Mouse (Mus musculus): ENCODE data around the gene Zfp697. TPM values are rescaled to one million over a fixed set of nuclear protein-coding genes. Genes with fewer than 3 reads are reported as not detected.
A peak's percentile ranks its signal among the peaks of the same experiment; 100 is the strongest.
"Not testable (repeated sequence)": the region's sequence is repeated elsewhere in the genome, so short reads cannot be mapped to it uniquely, and the experiment has no call there.

Gene Zfp697
- total RNA-seq, 4 experiments from 2014 or later = 5.8 to 9.4 (median 7.5) TPM

DNA sequence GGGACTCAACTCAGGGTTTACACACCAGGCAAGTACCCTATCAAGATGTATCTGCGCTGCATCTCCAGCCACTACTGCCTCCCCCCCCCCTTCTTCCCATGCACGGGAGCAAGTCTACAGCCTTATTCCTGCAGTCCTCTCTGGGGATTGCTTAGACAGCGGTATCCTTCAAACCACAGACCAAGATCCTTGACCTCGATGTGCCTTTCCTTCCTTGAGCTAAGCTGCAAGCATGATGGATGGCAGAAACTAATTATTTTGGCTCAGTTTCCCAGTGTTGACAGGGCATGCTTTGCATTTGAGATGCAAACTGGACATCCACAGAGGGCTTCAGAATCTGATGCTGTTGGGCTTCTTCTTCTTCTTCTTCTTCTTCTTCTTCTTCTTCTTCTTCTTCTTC lies 40.7 kb downstream of the Zfp697 start:
- no peak for DNase-seq

- no peak for DNase-seq
These were observed 44.5 kb downstream of the Zfp697 start for GRCm38 (mm10) chr3:98426749-98427148.

GRCm38 (mm10) chr3:98427260-98427599 lies 45.0 kb downstream of the Zfp697 start:
- DNase-seq = no peak

DNA sequence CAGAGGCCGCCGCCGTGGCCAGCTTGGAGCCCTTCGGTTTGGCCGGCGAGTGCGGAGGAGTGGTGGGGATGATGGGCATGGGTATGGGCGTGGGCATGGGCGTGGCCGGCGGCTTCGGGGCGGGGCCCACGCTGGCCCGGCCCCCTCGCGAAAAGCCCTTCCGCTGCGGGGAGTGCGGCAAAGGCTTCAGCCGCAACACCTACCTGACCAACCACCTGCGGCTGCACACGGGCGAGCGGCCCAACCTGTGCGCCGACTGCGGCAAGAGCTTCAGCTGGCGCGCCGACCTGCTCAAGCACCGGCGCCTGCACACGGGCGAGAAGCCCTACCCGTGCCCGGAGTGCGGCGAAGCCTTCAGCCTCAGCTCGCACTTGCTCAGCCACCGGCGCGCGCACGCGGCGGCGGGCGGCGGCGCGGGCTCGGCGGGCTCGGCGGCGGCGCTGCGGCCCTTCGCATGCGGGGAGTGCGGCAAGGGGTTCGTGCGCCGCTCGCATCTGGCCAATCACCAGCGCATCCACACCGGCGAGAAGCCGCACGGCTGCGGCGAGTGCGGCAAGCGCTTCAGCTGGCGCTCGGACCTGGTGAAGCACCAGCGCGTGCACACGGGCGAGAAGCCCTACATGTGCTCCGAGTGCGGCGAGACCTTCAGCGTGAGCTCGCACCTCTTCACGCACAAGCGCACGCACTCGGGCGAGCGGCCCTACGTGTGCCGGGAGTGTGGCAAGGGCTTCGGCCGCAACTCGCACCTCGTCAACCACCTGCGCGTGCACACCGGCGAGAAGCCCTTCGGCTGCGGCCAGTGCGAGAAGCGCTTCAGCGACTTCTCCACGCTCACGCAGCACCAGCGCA lies 45.6 kb downstream of the Zfp697 start:
- DNase-seq = peak; percentile 79

GRCm38 (mm10) chr3:98428449-98428775 lies 46.2 kb downstream of the Zfp697 start:
- DNase-seq = no peak

- no peak for DNase-seq
These were observed 46.8 kb downstream of the Zfp697 start for GRCm38 (mm10) chr3:98428928-98429525.

- DNase-seq = no peak
These were observed 52.0 kb downstream of the Zfp697 start for GRCm38 (mm10) chr3:98434088-98434816.

- DNase-seq = no peak
These were observed 52.8 kb downstream of the Zfp697 start for GRCm38 (mm10) chr3:98435030-98435429.

DNA sequence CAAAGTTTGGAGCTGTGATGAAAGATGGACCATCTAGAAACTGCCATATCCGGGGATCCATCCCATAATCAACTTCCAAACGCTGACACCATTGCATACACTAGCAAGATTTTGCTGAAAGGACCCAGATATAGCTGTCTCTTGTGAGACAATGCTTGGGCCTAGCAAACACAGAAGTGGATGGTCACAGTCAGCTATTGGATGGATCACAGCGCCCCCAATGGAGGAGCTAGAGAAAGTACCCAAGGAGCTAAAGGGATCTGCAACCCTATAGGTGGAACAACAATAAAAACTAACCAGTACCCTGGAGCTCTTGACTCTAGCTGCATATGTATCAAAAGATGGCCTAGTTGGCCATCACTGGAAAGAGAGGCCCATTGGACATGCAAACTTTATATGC lies 60.0 kb downstream of the Zfp697 start:
- DNase-seq = not testable (repeated sequence)

DNA sequence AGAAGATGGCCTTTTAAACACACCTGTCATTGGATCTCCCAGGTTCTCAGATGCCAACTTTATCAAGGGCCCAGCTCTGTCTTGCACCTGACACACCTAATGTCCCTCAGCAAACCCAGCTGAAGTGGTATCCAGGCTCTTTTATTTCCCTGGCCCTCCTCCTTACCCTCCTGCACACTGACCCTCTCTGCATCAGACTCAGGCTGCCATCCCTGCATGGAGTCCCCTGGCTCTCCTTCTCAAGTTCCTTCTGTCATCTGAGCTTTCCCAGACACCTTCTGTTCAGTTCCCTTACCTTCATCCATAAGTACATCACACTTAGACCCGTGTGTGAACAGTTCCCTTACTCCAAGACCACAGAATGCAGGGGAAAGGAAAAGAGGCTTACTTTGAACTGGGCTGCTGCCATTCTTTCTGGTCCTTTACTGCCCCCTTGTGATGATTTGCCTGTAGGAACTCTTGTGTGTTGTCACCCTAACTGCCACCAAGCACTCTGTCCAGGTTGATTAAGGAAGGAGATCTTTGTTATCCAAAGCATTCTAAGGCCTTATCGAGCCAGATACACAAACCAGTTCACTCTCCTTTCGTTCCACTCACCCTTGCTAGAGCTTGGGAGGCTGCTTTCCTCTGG lies 61.0 kb downstream of the Zfp697 start:
- not testable (repeated sequence) for DNase-seq

- DNase-seq = not testable (repeated sequence)
These were observed 61.7 kb downstream of the Zfp697 start for GRCm38 (mm10) chr3:98443924-98444323.

DNA sequence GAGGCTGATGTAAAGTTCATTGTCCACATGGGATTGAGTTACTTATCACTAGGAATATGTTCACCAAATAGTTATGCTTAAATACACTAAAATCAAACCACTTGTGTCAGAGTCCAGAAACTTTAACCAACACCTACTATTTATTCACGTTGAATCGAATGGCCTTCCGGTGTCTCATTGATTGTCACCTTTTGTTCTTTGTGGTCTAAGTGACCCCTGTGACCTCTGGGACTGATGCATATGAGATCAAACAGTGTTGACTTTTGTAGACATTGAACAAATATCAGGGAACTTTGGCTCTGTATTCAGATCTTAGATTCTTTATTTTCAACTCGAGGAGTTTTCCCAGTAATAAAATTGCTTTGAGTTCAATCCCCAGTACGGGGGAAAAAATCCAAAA lies 71.5 kb downstream of the Zfp697 start:
- DNase-seq = not testable (repeated sequence)

GRCm38 (mm10) chr3:98457026-98457425 lies 74.8 kb downstream of the Zfp697 start, which contains the start of gene Gm4450:
Gene Gm4450 (minus strand): TSS chr3:98457126.
- not testable (repeated sequence) for DNase-seq

DNA sequence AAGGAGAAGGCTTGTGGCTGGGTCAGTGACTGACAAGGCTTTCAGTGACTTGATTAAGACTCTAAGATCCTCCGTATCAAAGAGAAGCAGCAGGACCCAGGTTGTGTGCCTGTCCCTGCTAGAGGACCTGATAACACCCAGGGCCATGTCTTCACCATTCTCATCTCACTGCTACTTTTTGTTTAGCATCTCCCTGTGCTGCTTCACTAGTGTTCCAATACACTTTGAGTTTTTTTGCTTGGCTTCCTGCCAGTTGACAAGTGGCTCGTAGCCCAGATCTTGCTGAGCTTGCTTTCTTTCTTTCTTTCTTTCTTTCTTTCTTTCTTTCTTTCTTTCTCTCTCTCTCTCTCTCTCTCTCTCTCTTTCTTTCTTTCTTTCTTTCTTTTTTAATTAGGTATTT lies 87.1 kb downstream of the Zfp697 start:
- DNase-seq = not testable (repeated sequence)

GRCm38 (mm10) chr3:98471057-98471456 lies 88.8 kb downstream of the Zfp697 start:
- not testable (repeated sequence) for DNase-seq

GRCm38 (mm10) chr3:98471499-98471898 lies 89.2 kb downstream of the Zfp697 start:
- not testable (repeated sequence) for DNase-seq

DNA sequence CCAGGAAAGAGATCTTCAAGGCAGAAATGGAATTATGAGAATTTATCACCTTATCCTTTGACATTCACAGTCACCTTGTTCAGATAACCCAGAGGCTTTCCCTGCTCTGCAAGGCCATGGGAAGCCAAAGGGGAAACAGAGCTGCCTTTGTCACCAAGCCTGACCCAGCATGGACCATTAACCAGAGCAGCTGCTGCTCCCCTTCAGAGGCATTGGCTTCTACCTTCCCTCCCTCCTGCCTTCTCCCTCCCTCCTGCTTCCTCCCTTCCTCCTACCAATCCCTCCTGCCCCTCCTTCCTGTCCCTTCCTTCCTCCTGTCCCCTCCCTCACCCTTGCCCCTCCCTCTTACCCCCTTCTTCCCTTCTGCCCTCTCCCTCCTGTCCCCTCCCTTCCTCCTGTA lies 111.9 kb downstream of the Zfp697 start:
- not testable (repeated sequence) for DNase-seq

GRCm38 (mm10) chr3:98495055-98495454 lies 112.8 kb downstream of the Zfp697 start:
- not testable (repeated sequence) for DNase-seq

DNA sequence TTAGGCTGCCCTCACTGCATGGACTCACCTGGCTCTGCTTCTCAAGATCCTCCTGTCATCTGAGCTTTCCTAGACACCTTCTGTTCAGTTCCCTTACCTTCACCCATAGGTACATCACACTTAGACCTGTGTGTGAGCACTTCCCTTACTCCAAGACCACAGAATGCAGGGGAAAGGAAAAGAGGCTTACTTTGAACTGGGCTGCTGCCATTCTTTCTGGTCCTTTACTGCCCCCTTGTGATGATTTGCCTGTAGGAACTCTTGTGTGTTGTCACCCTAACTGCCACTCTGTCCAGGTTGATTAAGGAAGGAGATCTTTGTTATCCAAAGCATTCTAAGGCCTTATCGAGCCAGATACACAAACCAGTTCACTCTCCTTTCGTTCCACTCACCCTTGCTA lies 114.5 kb downstream of the Zfp697 start:
- DNase-seq = not testable (repeated sequence)

- DNase-seq = not testable (repeated sequence)
These were observed 115.1 kb downstream of the Zfp697 start for GRCm38 (mm10) chr3:98497401-98497800.

GRCm38 (mm10) chr3:98507229-98507628 lies 125.0 kb downstream of the Zfp697 start:
- DNase-seq = not testable (repeated sequence)

GRCm38 (mm10) chr3:98510414-98510813 lies 128.2 kb downstream of the Zfp697 start, which contains the start of gene Hsd3b4:
Gene Hsd3b4 (minus strand): TSS chr3:98510514.
- not testable (repeated sequence) for DNase-seq

- DNase-seq = not testable (repeated sequence)
These were observed 140.5 kb downstream of the Zfp697 start for GRCm38 (mm10) chr3:98522779-98523178.
